Mouse (Mus musculus): ENCODE measurements at regions not wholly inside any gene's neighbourhood (a gene's known extent, or its start where the extent isn't known, plus 50 kb on each side); places are given as distances from the start of the nearest gene placed in this dataset.

GRCm38 (mm10) chr1:7591327-7591726 is 2783.6 kb downstream of the Gm37988 start:
- DNase-seq (ENCODE audit: extremely low read depth, insufficient read length, low spot score) = no peak
